Mouse (Mus musculus): ENCODE measurements at regions not wholly inside any gene's neighbourhood (a gene's known extent, or its start where the extent isn't known, plus 50 kb on each side); places are given as distances from the start of the nearest gene placed in this dataset.

- TF ChIP-seq POLR2A (IDR thresholded peaks at IDR 0.05; ENCODE audit: control insufficient read depth in 1 of 2, insufficient read depth in 1 of 2, low read depth in 1 of 2, low read length in 2 of 2, poor library complexity in 1 of 2) (no peak), E2F4 (IDR thresholded peaks at IDR 0.05; ENCODE audit: borderline replicate concordance, low read depth, low read length) (no peak), RAD21 (IDR thresholded peaks at IDR 0.05; ENCODE audit: low read depth, low read length) (no peak), GATA1 (IDR thresholded peaks at IDR 0.05; ENCODE audit: low read depth, low read length) (no peak), MAX (IDR thresholded peaks at IDR 0.05; ENCODE audit: low read length) (no peak), CTCF (IDR thresholded peaks at IDR 0.05 in 2 of 3, conservative IDR thresholded peaks at IDR 0.05 in 1 of 3; ENCODE audit: control insufficient read depth in 1 of 3, insufficient read depth in 1 of 3, low read depth in 2 of 3, low read length in 3 of 3, poor library complexity in 1 of 3, severe bottlenecking in 1 of 3) (no peak), MAZ (IDR thresholded peaks at IDR 0.05; ENCODE audit: low read depth, low read length) (no peak), MYC (IDR thresholded peaks at IDR 0.05; ENCODE audit: low read depth, low read length) (no peak), EP300 (IDR thresholded peaks at IDR 0.05; ENCODE audit: low read depth in 1 of 2, low read length in 2 of 2) (no peak), HCFC1 (IDR thresholded peaks at IDR 0.05; ENCODE audit: low read depth, low read length) (no peak), MEF2A (IDR thresholded peaks at IDR 0.05; ENCODE audit: extremely low read depth, insufficient replicate concordance, low read depth, low read length, poor library complexity, severe bottlenecking) (no peak), MAFK (IDR thresholded peaks at IDR 0.05; ENCODE audit: borderline replicate concordance, low read depth, low read length) (no peak)
Observed at GRCm38 (mm10) chr15:63484217-63484887, 360.6 kb downstream of the Gsdmc2 start.
